Mouse (Mus musculus) megakaryocyte progenitor cell, adult 5-6 weeks (primary cell): ENCODE measurements at regions not wholly inside any gene's neighbourhood (a gene's known extent, or its start where the extent isn't known, plus 50 kb on each side); places are given as distances from the start of the nearest gene placed in this dataset.
"Not testable (repeated sequence)": the region's sequence is repeated elsewhere in the genome, so short reads cannot be mapped to it uniquely, and the experiment has no call there.

Source experiments
- ATAC-seq: replicated peaks from 2 replicates; pipeline ENCODE4 v1.8.0; 2016; ENCODE audit warnings: mild to moderate bottlenecking, moderate TSS enrichment, inconsistent platforms; ENCODE audit not compliant: poor library complexity

- ATAC-seq, result no peak
Observed at GRCm38 (mm10) chr13:25609241-25609640, 338.9 kb upstream of the Nrsn1 start.

- ATAC-seq, result not testable (repeated sequence)
Observed at GRCm38 (mm10) chr13:25601351-25601750, 331.0 kb upstream of the Nrsn1 start.

GRCm38 (mm10) chr13:25594629-25595028 lies 324.3 kb upstream of the Nrsn1 start:
- no peak for ATAC-seq

- ATAC-seq, result no peak
Observed at GRCm38 (mm10) chr13:25570641-25571040, 300.3 kb upstream of the Nrsn1 start.

GRCm38 (mm10) chr13:25562746-25563145 lies 292.4 kb upstream of the Nrsn1 start:
- ATAC-seq, result peak; percentile 96

- ATAC-seq, result no peak
Observed at GRCm38 (mm10) chr13:25560339-25560738, 290.0 kb upstream of the Nrsn1 start.

- ATAC-seq, result no peak
Observed at GRCm38 (mm10) chr13:25554962-25555361, 284.7 kb upstream of the Nrsn1 start.

GRCm38 (mm10) chr13:25548551-25548950 lies 278.2 kb upstream of the Nrsn1 start:
- ATAC-seq, result no peak

GRCm38 (mm10) chr13:25547150-25548145 lies 277.1 kb upstream of the Nrsn1 start:
- ATAC-seq, result no peak

- ATAC-seq, result no peak
Observed at GRCm38 (mm10) chr13:25524094-25524493, 253.8 kb upstream of the Nrsn1 start.

GRCm38 (mm10) chr13:25507355-25507754 lies 237.1 kb upstream of the Nrsn1 start:
- ATAC-seq, result no peak

- no peak for ATAC-seq
Observed at GRCm38 (mm10) chr13:25494492-25495034, 224.3 kb upstream of the Nrsn1 start.

GRCm38 (mm10) chr13:25490036-25490435 lies 219.7 kb upstream of the Nrsn1 start:
- ATAC-seq, result no peak

GRCm38 (mm10) chr13:25483309-25483708 lies 213.0 kb upstream of the Nrsn1 start:
- no peak for ATAC-seq

- ATAC-seq, result no peak
Observed at GRCm38 (mm10) chr13:25451917-25452316, 181.6 kb upstream of the Nrsn1 start.

- no peak for ATAC-seq
Observed at GRCm38 (mm10) chr13:25451357-25451861, 181.1 kb upstream of the Nrsn1 start.

- ATAC-seq, result no peak
Observed at GRCm38 (mm10) chr13:25429701-25430418, 159.6 kb upstream of the Nrsn1 start.

GRCm38 (mm10) chr13:25403182-25403795 lies 133.0 kb upstream of the Nrsn1 start:
- ATAC-seq, result no peak

GRCm38 (mm10) chr13:25402691-25403090 lies 132.4 kb upstream of the Nrsn1 start:
- no peak for ATAC-seq

GRCm38 (mm10) chr13:25401936-25402504 lies 131.7 kb upstream of the Nrsn1 start:
- ATAC-seq, result no peak
